Mouse (Mus musculus) MEL (cell line): ENCODE measurements at regions not wholly inside any gene's neighbourhood (a gene's known extent, or its start where the extent isn't known, plus 50 kb on each side); places are given as distances from the start of the nearest gene placed in this dataset.

ENCODE experiments used
- DNase-seq: peaks from one replicate; pipeline ENCODE4 v3.0.0; 2011; ENCODE audit warnings: low read depth, low spot score
- H3K27ac ChIP-seq: 2 replicates; pipeline ENCODE4 v1.5.1; 2012; ENCODE audit warnings: low read depth, mild to moderate bottlenecking, control low read depth, low read length, moderate library complexity; ENCODE audit not compliant: control insufficient read depth
- H3K27me3 ChIP-seq, 2 experiments: fragments of 150-350 bp in 1 of 2; sonication (generic) in 1 of 2; 2 replicates each; pipeline ENCODE4 v1.6.1; 2012; ENCODE audit warnings: low read length in 2 of 2, mild to moderate bottlenecking in 2 of 2, improper control_type of control experiment in 1 of 2, moderate library complexity in 1 of 2; ENCODE audit not compliant: insufficient read depth in 2 of 2, control insufficient read depth in 1 of 2
- H3K36me3 ChIP-seq, 2 experiments: 2 replicates each; pipeline ENCODE4 v1.6.1; 2012 to 2014; ENCODE audit warnings: low read length in 2 of 2, improper control_type of control experiment in 1 of 2, inconsistent platforms in 1 of 2, mild to moderate bottlenecking in 1 of 2; ENCODE audit not compliant: insufficient read depth in 2 of 2, control insufficient read depth in 1 of 2
- H3K4me1 ChIP-seq, 2 experiments: fragments of 150-350 bp in 1 of 2; sonication (generic) in 1 of 2; 2 replicates each; pipeline ENCODE4 v1.6.1; 2012; ENCODE audit warnings: low read length in 2 of 2, improper control_type of control experiment in 1 of 2, mild to moderate bottlenecking in 1 of 2; ENCODE audit not compliant: insufficient read depth in 2 of 2, control insufficient read depth in 1 of 2
- H3K4me3 ChIP-seq, 2 experiments: fragments of 150-350 bp in 1 of 2; sonication (generic) in 1 of 2; 2 replicates each; pipeline ENCODE4 v1.5.1; 2012; ENCODE audit warnings: low read depth in 2 of 2, low read length in 2 of 2, mild to moderate bottlenecking in 2 of 2, moderate library complexity in 2 of 2, control low read depth in 1 of 2, improper control_type of control experiment in 1 of 2; ENCODE audit not compliant: control insufficient read depth in 1 of 2, insufficient read depth in 1 of 2
- H3K79me2 ChIP-seq: 2 replicates; pipeline ENCODE4 v1.6.1; 2012; ENCODE audit warnings: mild to moderate bottlenecking, low read length, moderate library complexity; ENCODE audit not compliant: control insufficient read depth, poor library complexity, insufficient read depth
- H3K9ac ChIP-seq: 2 replicates; pipeline ENCODE4 v1.6.1; 2012; ENCODE audit warnings: low read depth, mild to moderate bottlenecking, control low read depth, low read length, moderate library complexity; ENCODE audit not compliant: control insufficient read depth, poor library complexity, severe bottlenecking
- H3K9me3 ChIP-seq: fragments of 150-350 bp; sonication (generic); replicated peaks from 2 replicates; pipeline ENCODE4 v1.6.1; 2012; ENCODE audit warnings: mild to moderate bottlenecking, low read length, improper control_type of control experiment, moderate library complexity; ENCODE audit not compliant: insufficient read depth
- CHD2 ChIP-seq: IDR thresholded peaks from 2 replicates; pipeline ENCODE4 v1.6.1; 2011; ENCODE audit warnings: low read length, improper control_type of control experiment
- CTCF ChIP-seq, 3 experiments: IDR thresholded peaks in 2 of 3; conservative IDR thresholded peaks in 1 of 3; 2 replicates each; pipeline ENCODE4 v1.5.1; 2011 to 2012; ENCODE audit warnings: low read length in 3 of 3, low read depth in 2 of 3, mild to moderate bottlenecking in 2 of 3, improper control_type of control experiment in 1 of 3, inconsistent platforms in 1 of 3, mixed read lengths in 1 of 3, moderate library complexity in 1 of 3; ENCODE audit not compliant: control insufficient read depth in 1 of 3, insufficient read depth in 1 of 3, poor library complexity in 1 of 3, severe bottlenecking in 1 of 3
- ELF1 ChIP-seq: IDR thresholded peaks from 2 replicates; pipeline ENCODE4 v1.6.1; 2014; ENCODE audit warnings: low read depth, mild to moderate bottlenecking, inconsistent platforms, low read length, improper control_type of control experiment, moderate library complexity
- EP300 ChIP-seq, 2 experiments: IDR thresholded peaks; 2 replicates each; pipeline ENCODE4 v1.6.1; 2011; ENCODE audit warnings: improper control_type of control experiment in 2 of 2, low read length in 2 of 2, low read depth in 1 of 2, mild to moderate bottlenecking in 1 of 2
- GABPA ChIP-seq: IDR thresholded peaks from 2 replicates; pipeline ENCODE4 v1.6.1; 2012; ENCODE audit warnings: low read depth, mild to moderate bottlenecking, inconsistent platforms, low read length, improper control_type of control experiment, moderate library complexity
- HCFC1 ChIP-seq: IDR thresholded peaks from 2 replicates; pipeline ENCODE4 v1.6.1; 2012; ENCODE audit warnings: low read depth, mild to moderate bottlenecking, inconsistent platforms, low read length, improper control_type of control experiment, moderate library complexity
- MEF2A ChIP-seq: IDR thresholded peaks from 2 replicates; pipeline ENCODE4 v1.6.1; 2014; ENCODE audit warnings: low read depth, mild to moderate bottlenecking, inconsistent platforms, low read length, improper control_type of control experiment; ENCODE audit not compliant: poor library complexity, insufficient replicate concordance, severe bottlenecking; ENCODE audit errors: extremely low read depth
- MYB ChIP-seq: IDR thresholded peaks from 2 replicates; pipeline ENCODE4 v1.6.1; 2011; ENCODE audit warnings: mild to moderate bottlenecking, low read depth, low read length, improper control_type of control experiment
- MYC ChIP-seq: IDR thresholded peaks from 2 replicates; pipeline ENCODE4 v1.6.1; 2011; ENCODE audit warnings: low read depth, mild to moderate bottlenecking, low read length, improper control_type of control experiment, moderate library complexity
- NELFE ChIP-seq: IDR thresholded peaks from 2 replicates; pipeline ENCODE4 v1.6.1; 2011; ENCODE audit warnings: low read depth, low read length, improper control_type of control experiment
- POLR2A ChIP-seq, 2 experiments: IDR thresholded peaks; 2 replicates each; pipeline ENCODE4 v1.6.1; 2011 to 2012; ENCODE audit warnings: low read length in 2 of 2, mild to moderate bottlenecking in 2 of 2, control low read depth in 1 of 2, improper control_type of control experiment in 1 of 2, low read depth in 1 of 2, moderate library complexity in 1 of 2; ENCODE audit not compliant: control insufficient read depth in 1 of 2, insufficient read depth in 1 of 2, poor library complexity in 1 of 2
- POLR2AphosphoS2 ChIP-seq: IDR thresholded peaks from 2 replicates; pipeline ENCODE4 v1.6.1; 2011; ENCODE audit warnings: low read length, improper control_type of control experiment
- POLR2AphosphoS5 ChIP-seq: IDR thresholded peaks from 2 replicates; pipeline ENCODE4 v1.6.1; 2012; ENCODE audit warnings: low read depth, borderline replicate concordance, mild to moderate bottlenecking, inconsistent platforms, low read length, moderate library complexity, mixed read lengths
- RCOR1 ChIP-seq: IDR thresholded peaks from 2 replicates; pipeline ENCODE4 v1.6.1; 2012; ENCODE audit warnings: low read depth, mild to moderate bottlenecking, inconsistent platforms, low read length, improper control_type of control experiment
- SIN3A ChIP-seq: IDR thresholded peaks from 2 replicates; pipeline ENCODE4 v1.6.1; 2012; ENCODE audit warnings: low read length, improper control_type of control experiment, inconsistent platforms
- SMC3 ChIP-seq: IDR thresholded peaks from 2 replicates; pipeline ENCODE4 v1.6.1; 2011; ENCODE audit warnings: low read depth, low read length, improper control_type of control experiment
- TAL1 ChIP-seq: IDR thresholded peaks from 2 replicates; pipeline ENCODE4 v1.6.1; 2012; ENCODE audit warnings: mild to moderate bottlenecking, inconsistent platforms, low read length, moderate library complexity, mixed read lengths
- TBP ChIP-seq: IDR thresholded peaks from 2 replicates; pipeline ENCODE4 v1.8.0; 2011; ENCODE audit warnings: low read depth, low read length, improper control_type of control experiment
- UBTF ChIP-seq: IDR thresholded peaks from 2 replicates; pipeline ENCODE4 v1.6.1; 2012; ENCODE audit warnings: low read depth, mild to moderate bottlenecking, inconsistent platforms, low read length, improper control_type of control experiment, moderate library complexity, borderline replicate concordance; ENCODE audit not compliant: insufficient read depth
- ZKSCAN1 ChIP-seq: IDR thresholded peaks from 2 replicates; pipeline ENCODE4 v1.6.1; 2012; ENCODE audit warnings: low read depth, mild to moderate bottlenecking, inconsistent platforms, low read length, improper control_type of control experiment, moderate library complexity
- ZNF384 ChIP-seq: IDR thresholded peaks from 2 replicates; pipeline ENCODE4 v1.6.1; 2012; ENCODE audit warnings: low read depth, mild to moderate bottlenecking, inconsistent platforms, low read length, improper control_type of control experiment

DNA sequence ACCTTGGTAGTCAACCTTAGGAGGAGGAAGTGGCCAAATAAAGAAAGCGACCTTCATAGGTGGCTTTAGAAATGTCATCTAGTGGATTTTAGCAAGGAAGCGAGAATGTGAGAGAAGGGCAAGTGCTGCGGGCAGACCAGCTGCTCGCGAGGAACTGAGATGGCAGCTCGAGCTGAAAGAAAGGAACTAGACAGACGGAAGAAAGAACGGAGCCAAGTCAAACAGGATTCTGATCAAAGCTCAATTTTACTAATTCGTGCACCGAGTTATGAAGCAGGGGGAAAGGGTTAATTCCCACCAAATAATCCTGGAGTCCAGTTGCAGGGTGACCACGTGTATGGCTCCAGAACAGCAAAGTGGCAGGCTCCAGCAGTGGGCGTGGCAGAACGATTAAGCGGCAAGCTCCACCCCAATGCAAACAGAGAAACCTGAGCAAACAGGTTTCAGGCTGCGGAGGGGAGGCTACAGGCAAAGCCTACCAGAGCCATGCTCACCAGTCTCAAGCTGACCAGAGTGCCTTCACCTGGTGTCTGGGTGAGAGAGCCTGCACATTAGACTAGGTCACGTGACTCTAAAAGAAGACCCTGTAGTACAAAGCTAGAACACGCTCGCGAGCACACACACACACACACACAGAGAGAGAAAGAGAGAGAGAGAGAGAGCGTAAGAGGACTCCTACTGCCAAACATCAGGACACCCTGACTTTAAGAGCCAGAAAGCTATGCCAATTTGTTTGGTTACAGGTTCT, 162.0 kb downstream of the Clic5 start:
- Histone ChIP-seq H3K4me3 (no peak overlapping the region), H3K27me3 (no peaks in the 10 kb centered on the region), H3K9me3 (no peaks in the 10 kb centered on the region), H3K36me3 (no peaks in the 10 kb centered on the region), H3K27ac (no peak overlapping the region), H3K79me2 (no peaks in the 10 kb centered on the region), H3K9ac (no peak overlapping the region), H3K4me1 (no peaks in the 10 kb centered on the region)
- no peak for DNase-seq
- no peak for TF ChIP-seq NELFE
- TF ChIP-seq SIN3A, result no peak
- no peak for TF ChIP-seq EP300 (IDR thresholded peaks at IDR 0.05; ENCODE audit: low read depth in 1 of 2, low read length in 2 of 2)
- TF ChIP-seq RCOR1, result no peak
- no peak for TF ChIP-seq ZKSCAN1
- TF ChIP-seq CTCF (IDR thresholded peaks at IDR 0.05 in 2 of 3, conservative IDR thresholded peaks at IDR 0.05 in 1 of 3; ENCODE audit: control insufficient read depth in 1 of 3, insufficient read depth in 1 of 3, low read depth in 2 of 3, low read length in 3 of 3, poor library complexity in 1 of 3, severe bottlenecking in 1 of 3), result no peak
- no peak for TF ChIP-seq SMC3
- no peak for TF ChIP-seq MEF2A
- no peak for TF ChIP-seq POLR2AphosphoS5
- no peak for TF ChIP-seq UBTF
- TF ChIP-seq TBP, result no peak
- TF ChIP-seq HCFC1, result no peak
- TF ChIP-seq MYC, result no peak
- no peak for TF ChIP-seq POLR2AphosphoS2
- TF ChIP-seq MYB, result no peak
- TF ChIP-seq POLR2A (IDR thresholded peaks at IDR 0.05; ENCODE audit: control insufficient read depth in 1 of 2, insufficient read depth in 1 of 2, low read depth in 1 of 2, low read length in 2 of 2, poor library complexity in 1 of 2), result no peak
- no peak for TF ChIP-seq TAL1

DNA sequence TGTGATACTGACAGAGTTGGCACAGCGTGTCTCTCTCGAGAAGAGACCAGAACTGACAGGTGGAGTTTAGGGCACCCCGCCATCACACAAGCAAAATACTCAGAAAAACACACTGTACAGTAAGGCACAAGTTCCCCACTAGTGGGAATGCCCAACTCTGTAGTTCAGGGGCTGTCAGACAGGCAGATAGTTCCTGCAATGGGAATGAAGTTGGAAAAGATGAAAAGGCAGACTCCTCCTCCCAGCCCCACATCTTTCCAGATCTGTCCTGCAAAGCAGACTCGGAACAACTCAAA, 162.5 kb downstream of the Clic5 start:
- TF ChIP-seq ZNF384 (no peak), ELF1 (no peak), UBTF (no peak), RCOR1 (no peak), MYB (no peak), CHD2 (no peak), GABPA (no peak)
- no peaks in the 10 kb centered on the region for H3K36me3 ChIP-seq
- no peaks in the 10 kb centered on the region for H3K9me3 ChIP-seq
- no peak overlapping the region for H3K4me3 ChIP-seq
- H3K4me1 ChIP-seq, result no peaks in the 10 kb centered on the region
- H3K9ac ChIP-seq, result no peak overlapping the region
- no peaks in the 10 kb centered on the region for H3K27me3 ChIP-seq
- no peak overlapping the region for H3K27ac ChIP-seq
- DNase-seq, result no peak
- H3K79me2 ChIP-seq, result no peaks in the 10 kb centered on the region
